Mouse (Mus musculus) megakaryocyte, embryonic 14.5 days (primary cell): Measurements from ENCODE around the gene Bax.

Experiments
- FLI1 ChIP-seq: IDR thresholded peaks from 2 replicates; pipeline ENCODE4 v1.6.1; 2012; ENCODE audit warnings: low read length, inconsistent platforms, mixed read lengths
- GATA1 ChIP-seq: IDR thresholded peaks from 3 replicates; pipeline ENCODE4 v1.6.1; 2012; ENCODE audit warnings: mixed read lengths, low read length, inconsistent platforms, borderline replicate concordance

DNA sequence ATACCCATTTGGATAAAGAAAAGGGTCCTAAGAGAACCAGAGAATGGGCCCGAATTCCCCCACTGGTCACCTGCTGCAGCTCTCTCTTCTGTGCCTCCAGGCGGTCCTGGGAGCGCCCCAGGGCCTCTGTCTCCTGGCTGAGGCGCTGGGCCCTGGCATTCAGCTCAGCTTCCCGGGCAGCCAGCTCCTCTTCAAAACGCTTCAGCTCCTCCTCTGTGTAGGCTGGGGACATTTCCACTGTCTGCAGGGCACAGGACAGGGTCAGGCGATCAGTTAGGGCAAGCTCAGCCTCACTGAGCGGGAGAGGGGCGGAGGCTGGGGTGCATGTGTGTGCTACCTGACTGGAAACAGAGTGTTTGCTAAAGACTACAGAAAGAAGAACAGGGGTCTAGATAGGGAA is 27.9 kb upstream of the Bax start:
- TF ChIP-seq FLI1 (no peak), GATA1 (no peak)
